Mouse (Mus musculus) ES-E14 (cell line): ENCODE measurements around the gene Rbfox1. TPM values are rescaled to one million over a fixed set of nuclear protein-coding genes. Genes with fewer than 3 reads are reported as not detected.
A peak's percentile ranks its signal among the peaks of the same experiment; 100 is the strongest.

Source experiments
- DNase-seq: peaks from one replicate; pipeline ENCODE4 v3.0.0-alpha.2; 2013; ENCODE audit warnings: low read depth, low spot score
- H3K27ac ChIP-seq: 2 replicates; pipeline ENCODE4 v1.5.1; 2012; ENCODE audit warnings: low read depth, mild to moderate bottlenecking, low read length, moderate library complexity, mixed read lengths; ENCODE audit not compliant: poor library complexity, insufficient read depth, severe bottlenecking
- H3K36me3 ChIP-seq: 2 replicates; pipeline ENCODE4 v1.6.1; 2012; ENCODE audit warnings: mild to moderate bottlenecking, low read length, moderate library complexity, mixed read lengths; ENCODE audit not compliant: control insufficient read depth, poor library complexity, insufficient read depth, severe bottlenecking
- H3K4me1 ChIP-seq, 2 experiments: fragments of 150-350 bp in 1 of 2; sonication (generic) in 1 of 2; 2 replicates each; pipeline ENCODE4 v1.6.1; 2012; ENCODE audit warnings: low read length in 2 of 2, mild to moderate bottlenecking in 1 of 2, mixed read lengths in 1 of 2; ENCODE audit not compliant: control insufficient read depth in 2 of 2, insufficient read depth in 2 of 2, poor library complexity in 1 of 2
- H3K4me3 ChIP-seq, 2 experiments: fragments of 150-350 bp in 1 of 2; sonication (generic) in 1 of 2; 2 replicates each; pipeline ENCODE4 v1.5.1; 2012; ENCODE audit warnings: low read length in 2 of 2, low read depth in 1 of 2, mild to moderate bottlenecking in 1 of 2, mixed read lengths in 1 of 2; ENCODE audit not compliant: insufficient read depth in 1 of 2, poor library complexity in 1 of 2, severe bottlenecking in 1 of 2
- H3K9ac ChIP-seq: 2 replicates; pipeline ENCODE4 v1.6.1; 2012; ENCODE audit warnings: low read depth, mild to moderate bottlenecking, low read length, mixed read lengths; ENCODE audit not compliant: poor library complexity, insufficient read depth, severe bottlenecking
- H3K9me3 ChIP-seq: fragments of 150-350 bp; sonication (generic); 2 replicates; pipeline ENCODE4 v1.6.1; 2012; ENCODE audit warnings: low read depth, mild to moderate bottlenecking, low read length; ENCODE audit not compliant: control insufficient read depth, insufficient read depth
- CHD2 ChIP-seq: IDR thresholded peaks from 2 replicates; pipeline ENCODE4 v1.6.1; 2014; ENCODE audit warnings: mild to moderate bottlenecking, low read depth, low read length, inconsistent platforms
- HCFC1 ChIP-seq: IDR thresholded peaks from 2 replicates; pipeline ENCODE4 v1.6.1; 2012; ENCODE audit warnings: low read length, inconsistent platforms, borderline replicate concordance; ENCODE audit not compliant: insufficient read depth
- MAFK ChIP-seq: IDR thresholded peaks from 2 replicates; pipeline ENCODE4 v1.6.1; 2014; ENCODE audit warnings: mild to moderate bottlenecking, low read depth, low read length, inconsistent platforms; ENCODE audit not compliant: insufficient read depth
- ZC3H11A ChIP-seq: IDR thresholded peaks from 2 replicates; pipeline ENCODE4 v1.6.1; 2012; ENCODE audit warnings: low read depth, mild to moderate bottlenecking, inconsistent platforms, low read length, borderline replicate concordance
- ZNF384 ChIP-seq: IDR thresholded peaks from 2 replicates; pipeline ENCODE4 v1.6.1; 2012; ENCODE audit warnings: low read depth, low read length, inconsistent platforms
- in situ Hi-C, 2 experiments: fragments of 600-800 bp; cut with MboI; formaldehyde crosslinking; loops; one replicate each; pipeline ENCODE4 v1.15.1; 2025; ENCODE audit warnings: low sequenced_read_pairs in 2 of 2, inconsistent platforms in 1 of 2; ENCODE audit not compliant: unreplicated experiment in 2 of 2
- total RNA-seq: library from RNA; depleted of rRNA; stranded (reverse); fragments of 300-350 nt; gene quantifications from 2 replicates; pipeline ENCODE4 v1.2.3, GENCODE M21; 2012

Rbfox1 gene
- total RNA-seq, 1 experiment: 0.18 TPM

DNA sequence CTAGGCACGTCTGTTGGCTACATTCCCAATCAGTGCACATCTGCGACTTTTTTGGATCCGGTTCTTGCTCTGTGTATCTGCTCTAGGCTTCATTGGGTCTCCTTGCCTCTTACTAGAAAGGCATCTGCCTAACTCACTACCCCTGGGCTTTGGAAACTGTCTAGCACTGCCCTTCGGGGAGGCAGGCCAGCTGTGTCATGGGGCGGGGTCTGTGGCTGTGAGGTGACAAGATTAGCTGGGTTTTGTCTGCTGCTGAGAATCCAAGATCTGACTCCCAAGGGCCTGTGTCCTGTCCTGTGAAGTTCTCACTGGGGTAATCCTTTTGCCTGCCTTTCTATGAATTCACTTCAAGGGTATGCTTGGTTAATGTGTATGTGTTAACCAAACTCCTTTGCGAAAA lies 1155.5 kb downstream of the Rbfox1 start:
- Histone ChIP-seq H3K27ac (no peak overlapping the region), H3K4me1 (no peaks in the 10 kb centered on the region), H3K9ac (no peak overlapping the region), H3K4me3 (no peak overlapping the region), H3K36me3 (no peaks in the 10 kb centered on the region), H3K9me3 (no peaks in the 10 kb centered on the region)
- DNase-seq: no peak
- no peak for TF ChIP-seq MAFK
- no peak for TF ChIP-seq ZC3H11A
- TF ChIP-seq CHD2: no peak
- no peak for TF ChIP-seq ZNF384
- TF ChIP-seq HCFC1: no peak
- in situ Hi-C loops: no loop called here

GRCm38 (mm10) chr16:7047421-7047820 lies 1162.3 kb downstream of the Rbfox1 start:
- H3K27ac ChIP-seq: no peak overlapping the region
- no peak overlapping the region for H3K9ac ChIP-seq
- DNase-seq: no peak
- TF ChIP-seq MAFK (no peak), HCFC1 (no peak)
- H3K9me3 ChIP-seq: no peaks in the 10 kb centered on the region
- in situ Hi-C loops: no loop called here
- no peaks in the 10 kb centered on the region for H3K36me3 ChIP-seq
- peaks cover 0 to 3% of the 10 kb centered on the region in 2 experiments; a peak in 1 of 4 replicates for H3K4me1 ChIP-seq
- H3K4me3 ChIP-seq: no peak overlapping the region

- no peaks in the 10 kb centered on the region for H3K9me3 ChIP-seq
- no peak overlapping the region for H3K27ac ChIP-seq
- in situ Hi-C loops: no loop called here
- no peaks in the 10 kb centered on the region for H3K36me3 ChIP-seq
- no peak overlapping the region for H3K4me3 ChIP-seq
- H3K9ac ChIP-seq: no peak overlapping the region
- DNase-seq: peak; percentile 37
- TF ChIP-seq CHD2 (no peak), ZC3H11A (no peak), ZNF384 (no peak), MAFK (no peak), HCFC1 (no peak)
- H3K4me1 ChIP-seq: peaks cover 0 to 3% of the 10 kb centered on the region in 2 experiments; a peak in 1 of 4 replicates
These were observed 1164.2 kb downstream of the Rbfox1 start for GRCm38 (mm10) chr16:7049162-7049971.

GRCm38 (mm10) chr16:7050945-7051344 lies 1165.8 kb downstream of the Rbfox1 start:
- no peak for DNase-seq
- in situ Hi-C loops: no loop called here
- Histone ChIP-seq H3K4me1 (peaks cover 0 to 3% of the 10 kb centered on the region in 2 experiments; a peak in 1 of 4 replicates), H3K9ac (no peak overlapping the region), H3K4me3 (no peak overlapping the region), H3K36me3 (no peaks in the 10 kb centered on the region), H3K27ac (no peak overlapping the region), H3K9me3 (no peaks in the 10 kb centered on the region)
- TF ChIP-seq CHD2: no peak
- no peak for TF ChIP-seq MAFK
- no peak for TF ChIP-seq HCFC1
- TF ChIP-seq ZNF384: no peak
- no peak for TF ChIP-seq ZC3H11A
